Mouse (Mus musculus) hindbrain, embryonic 14.5 days (tissue): ENCODE results near the gene Rcc1l. TPM values are rescaled to one million over a fixed set of nuclear protein-coding genes. Genes with fewer than 3 reads are reported as not detected.

Experiments used
- ATAC-seq: fragments of 200-750 bp; cut with Nextera tagmentation; 2 replicates; pipeline ENCODE4 v1.8.0; 2017; ENCODE audit warnings: moderate number of reproducible peaks, mild to moderate bottlenecking, moderate TSS enrichment, moderate library complexity; ENCODE audit not compliant: low FRiP score
- DNase-seq: peaks from one replicate; pipeline ENCODE4 v3.0.0-alpha.2; 2015; ENCODE audit warnings: low spot score
- H3K27ac ChIP-seq: fragments of 300-500 bp; sonication (generic); 2 replicates; pipeline ENCODE4 v1.5.1; 2014; ENCODE audit warnings: mild to moderate bottlenecking, moderate library complexity
- H3K27me3 ChIP-seq: fragments of 300-500 bp; sonication (generic); 2 replicates; pipeline ENCODE4 v1.6.1; 2014; ENCODE audit warnings: mild to moderate bottlenecking, low read length, mixed read lengths; ENCODE audit not compliant: control insufficient read depth, insufficient read depth
- H3K36me3 ChIP-seq: fragments of 300-500 bp; sonication (generic); replicated peaks from 2 replicates; pipeline ENCODE4 v1.6.1; 2014; ENCODE audit not compliant: control insufficient read depth, insufficient read depth
- H3K4me1 ChIP-seq: fragments of 300-500 bp; sonication (generic); replicated peaks from 2 replicates; pipeline ENCODE4 v1.6.1; 2014; ENCODE audit warnings: antibody characterized with exemption, low read length, mixed read lengths; ENCODE audit not compliant: control insufficient read depth, insufficient read depth
- H3K4me2 ChIP-seq: fragments of 300-500 bp; sonication (generic); replicated peaks from 2 replicates; pipeline ENCODE4 v1.6.1; 2014; ENCODE audit warnings: mild to moderate bottlenecking, moderate library complexity
- H3K4me3 ChIP-seq: fragments of 300-500 bp; sonication (generic); replicated peaks from 2 replicates; pipeline ENCODE4 v1.5.1; 2014; ENCODE audit warnings: mild to moderate bottlenecking, low read length
- H3K9ac ChIP-seq: fragments of 300-500 bp; sonication (generic); 2 replicates; pipeline ENCODE4 v1.6.1; 2014
- H3K9me3 ChIP-seq: fragments of 300-500 bp; sonication (generic); 2 replicates; pipeline ENCODE4 v1.6.1; 2016; ENCODE audit warnings: low read length; ENCODE audit not compliant: control insufficient read depth
- WGBS: fragments of 180-500 bp; shearing (Covaris S2); extraction: QIAGEN DNeasy Blood & Tissue Kit; methylation state at CpG from one replicate; pipeline ENCODE4 v1.1.7; 2014; 5-methylcytosine and 5-hydroxymethylcytosine counted together
- polyA plus RNA-seq: library from polyadenylated mRNA; unstranded; fragments of >200 nt; fragmentation: Nextera tagmentation; extraction: Ambion mirVana; gene quantifications from 2 replicates; pipeline ENCODE4 v1.2.1, GENCODE M21; 2014

Gene Rcc1l
- polyA plus RNA-seq, 1 experiment from 2014 or later, result 16.6 TPM

- Histone ChIP-seq H3K4me1 (peaks cover 6% of the 10 kb centered on the region), H3K27me3 (no peaks in the 10 kb centered on the region), H3K27ac (no peak overlapping the region), H3K9ac (no peak overlapping the region), H3K36me3 (peaks cover 39% of the 10 kb centered on the region), H3K4me2 (no peak overlapping the region), H3K9me3 (no peaks in the 10 kb centered on the region), H3K4me3 (no peak overlapping the region)
- DNase-seq, result no peak
- no peak for ATAC-seq
- WGBS, result 83% methylated on average over 6 of the region's 6 CpGs
Observed at GRCm38 (mm10) chr5:134123846-134124245, 52.7 kb downstream of the Rcc1l start.

- Histone ChIP-seq H3K27me3 (no peaks in the 10 kb centered on the region), H3K9me3 (no peaks in the 10 kb centered on the region), H3K9ac (no peak overlapping the region), H3K36me3 (peaks cover 43% of the 10 kb centered on the region), H3K4me3 (no peak overlapping the region), H3K4me2 (no peak overlapping the region), H3K27ac (no peak overlapping the region), H3K4me1 (peaks cover 6% of the 10 kb centered on the region)
- no peak for DNase-seq
- 84% methylated on average over 4 of the region's 4 CpGs for WGBS
- ATAC-seq, result no peak
Observed at GRCm38 (mm10) chr5:134121893-134122259, 54.7 kb downstream of the Rcc1l start.

GRCm38 (mm10) chr5:134121138-134121892 lies 55.3 kb downstream of the Rcc1l start:
- no peaks in the 10 kb centered on the region for H3K27me3 ChIP-seq
- peaks cover 6% of the 10 kb centered on the region for H3K4me1 ChIP-seq
- no peak overlapping the region for H3K4me2 ChIP-seq
- H3K9me3 ChIP-seq, result no peaks in the 10 kb centered on the region
- H3K36me3 ChIP-seq, result peaks cover 39% of the 10 kb centered on the region
- DNase-seq (no peak), ATAC-seq (no peak)
- H3K9ac ChIP-seq, result no peak overlapping the region
- H3K27ac ChIP-seq, result no peak overlapping the region
- H3K4me3 ChIP-seq, result no peak overlapping the region
- WGBS, result 54% methylated on average over 9 of the region's 9 CpGs

GRCm38 (mm10) chr5:134120135-134120534 lies 56.4 kb downstream of the Rcc1l start:
- ATAC-seq (no peak), DNase-seq (no peak)
- Histone ChIP-seq H3K4me1 (peaks cover 6% of the 10 kb centered on the region), H3K27ac (no peak overlapping the region), H3K9me3 (no peaks in the 10 kb centered on the region), H3K4me2 (no peak overlapping the region), H3K4me3 (no peak overlapping the region), H3K27me3 (no peaks in the 10 kb centered on the region), H3K36me3 (peaks cover 32% of the 10 kb centered on the region), H3K9ac (no peak overlapping the region)
- WGBS, result 83% methylated on average over 3 of the region's 3 CpGs

GRCm38 (mm10) chr5:134119481-134120120 lies 57.0 kb downstream of the Rcc1l start:
- Histone ChIP-seq H3K9me3 (no peaks in the 10 kb centered on the region), H3K4me1 (peaks cover 6% of the 10 kb centered on the region), H3K4me3 (no peak overlapping the region), H3K9ac (no peak overlapping the region), H3K27ac (no peak overlapping the region), H3K36me3 (peaks cover 29% of the 10 kb centered on the region), H3K27me3 (no peaks in the 10 kb centered on the region), H3K4me2 (no peak overlapping the region)
- ATAC-seq (no peak), DNase-seq (no peak)
- 80% methylated on average over 10 of the region's 10 CpGs for WGBS

- 89% methylated on average over 15 of the region's 15 CpGs for WGBS
Observed at GRCm38 (mm10) chr5:134118798-134119407, 57.7 kb downstream of the Rcc1l start.

GRCm38 (mm10) chr5:134115639-134116259 lies 60.8 kb downstream of the Rcc1l start:
- Histone ChIP-seq H3K36me3 (peaks cover 45% of the 10 kb centered on the region), H3K9ac (no peak overlapping the region), H3K4me3 (no peak overlapping the region), H3K4me2 (no peak overlapping the region), H3K27ac (no peak overlapping the region), H3K9me3 (no peaks in the 10 kb centered on the region), H3K4me1 (peaks cover under 1% of the 10 kb centered on the region), H3K27me3 (no peaks in the 10 kb centered on the region)
- ATAC-seq (no peak), DNase-seq (no peak)
- 92% methylated on average over 7 of the region's 7 CpGs for WGBS

More at GRCm38 (mm10) chr5:134118798-134119407, 57.7 kb downstream of the Rcc1l start:
- Histone ChIP-seq H3K4me1 (peaks cover 6% of the 10 kb centered on the region), H3K27ac (no peak overlapping the region), H3K27me3 (no peaks in the 10 kb centered on the region), H3K4me3 (no peak overlapping the region), H3K36me3 (peaks cover 26% of the 10 kb centered on the region), H3K4me2 (no peak overlapping the region), H3K9ac (no peak overlapping the region), H3K9me3 (no peaks in the 10 kb centered on the region)
- ATAC-seq, result no peak
- DNase-seq, result no peak

GRCm38 (mm10) chr5:134114981-134115380 lies 61.6 kb downstream of the Rcc1l start:
- ATAC-seq (no peak), DNase-seq (no peak)
- Histone ChIP-seq H3K9me3 (no peaks in the 10 kb centered on the region), H3K36me3 (peaks cover 45% of the 10 kb centered on the region), H3K9ac (no peak overlapping the region), H3K27ac (no peak overlapping the region), H3K4me2 (no peak overlapping the region), H3K4me1 (no peaks in the 10 kb centered on the region; the same call in 1 of the 2 replicates), H3K4me3 (no peak overlapping the region), H3K27me3 (no peaks in the 10 kb centered on the region)
- WGBS, result 84% methylated on average over 5 of the region's 5 CpGs

GRCm38 (mm10) chr5:134105829-134106228 lies 70.7 kb downstream of the Rcc1l start:
- Histone ChIP-seq H3K27ac (no peak overlapping the region), H3K27me3 (no peaks in the 10 kb centered on the region), H3K4me1 (peaks cover 18% of the 10 kb centered on the region), H3K9ac (no peak overlapping the region), H3K36me3 (peaks cover 15% of the 10 kb centered on the region), H3K4me3 (no peak overlapping the region), H3K9me3 (no peaks in the 10 kb centered on the region), H3K4me2 (no peak overlapping the region)
- ATAC-seq (no peak), DNase-seq (no peak)
- WGBS, result 96% methylated on average over 8 of the region's 8 CpGs
